Mouse (Mus musculus): ENCODE measurements at regions not wholly inside any gene's neighbourhood (a gene's known extent, or its start where the extent isn't known, plus 50 kb on each side); places are given as distances from the start of the nearest gene placed in this dataset.

- WGBS: 94% methylated on average over 4 of the region's 4 CpGs
- H3K4me1 ChIP-seq (ENCODE audit: control insufficient read depth, insufficient read depth, insufficient read length): no peaks in the 10 kb centered on the region
- TF ChIP-seq CTCF (IDR thresholded peaks at IDR 0.05; ENCODE audit: extremely low read depth, insufficient read depth, insufficient read length, insufficient replicate concordance) (no peak), POLR2A (IDR thresholded peaks at IDR 0.05; ENCODE audit: low read depth, low read length) (no peak)
- DNase-seq (ENCODE audit: low read depth in 1 of 2, low spot score in 2 of 2): no peak
- no peak overlapping the region for H3K27ac ChIP-seq (ENCODE audit: insufficient read depth, low read length)
- no peak overlapping the region for H3K4me3 ChIP-seq (ENCODE audit: extremely low read depth, insufficient read depth, insufficient read length)
- H3K36me3 ChIP-seq (ENCODE audit: control insufficient read depth, insufficient read depth, low read length): no peaks in the 10 kb centered on the region
- H3K27me3 ChIP-seq (ENCODE audit: control insufficient read depth, insufficient read depth, low read length): no peaks in the 10 kb centered on the region
Observed at GRCm38 (mm10) chr10:97211238-97211695, 268.1 kb upstream of the Dcn start.

- TF ChIP-seq POLR2A (IDR thresholded peaks at IDR 0.05; ENCODE audit: low read depth, low read length): no peak
- TF ChIP-seq CTCF (IDR thresholded peaks at IDR 0.05; ENCODE audit: extremely low read depth, insufficient read depth, insufficient read length, insufficient replicate concordance): no peak
- 87% methylated on average over 7 of the region's 7 CpGs for WGBS
Observed at GRCm38 (mm10) chr10:97211785-97212398, 267.5 kb upstream of the Dcn start.

GRCm38 (mm10) chr10:97219474-97219873, 259.9 kb upstream of the Dcn start:
- DNase-seq (ENCODE audit: low read depth in 1 of 2, low spot score in 2 of 2): no peak
- Histone ChIP-seq H3K36me3 (ENCODE audit: control insufficient read depth, insufficient read depth, low read length) (no peaks in the 10 kb centered on the region), H3K27me3 (ENCODE audit: control insufficient read depth, insufficient read depth, low read length) (no peaks in the 10 kb centered on the region; the same call in 1 of the 2 replicates), H3K4me3 (ENCODE audit: extremely low read depth, insufficient read depth, insufficient read length) (no peak overlapping the region), H3K27ac (ENCODE audit: insufficient read depth, low read length) (no peak overlapping the region), H3K4me1 (ENCODE audit: control insufficient read depth, insufficient read depth, insufficient read length) (no peaks in the 10 kb centered on the region)
- WGBS: 79% methylated on average over 3 of the region's 3 CpGs
- TF ChIP-seq CTCF (IDR thresholded peaks at IDR 0.05; ENCODE audit: extremely low read depth, insufficient read depth, insufficient read length, insufficient replicate concordance) (no peak), POLR2A (IDR thresholded peaks at IDR 0.05; ENCODE audit: low read depth, low read length) (no peak)

More at GRCm38 (mm10) chr10:97211785-97212398, 267.5 kb upstream of the Dcn start:
- Histone ChIP-seq H3K27ac (ENCODE audit: insufficient read depth, low read length) (no peak overlapping the region), H3K4me3 (ENCODE audit: extremely low read depth, insufficient read depth, insufficient read length) (no peak overlapping the region), H3K4me1 (ENCODE audit: control insufficient read depth, insufficient read depth, insufficient read length) (no peaks in the 10 kb centered on the region), H3K27me3 (ENCODE audit: control insufficient read depth, insufficient read depth, low read length) (no peaks in the 10 kb centered on the region; the same call in 1 of the 2 replicates), H3K36me3 (ENCODE audit: control insufficient read depth, insufficient read depth, low read length) (no peaks in the 10 kb centered on the region)
- DNase-seq (ENCODE audit: low read depth in 1 of 2, low spot score in 2 of 2): no peak

- H3K4me1 ChIP-seq (ENCODE audit: control insufficient read depth, insufficient read depth, insufficient read length): no peaks in the 10 kb centered on the region
- WGBS: 90% methylated on average over 3 of the region's 3 CpGs
- no peak for DNase-seq (ENCODE audit: low read depth in 1 of 2, low spot score in 2 of 2)
- H3K27ac ChIP-seq (ENCODE audit: insufficient read depth, low read length): no peak overlapping the region
- no peaks in the 10 kb centered on the region; the same call in 1 of the 2 replicates for H3K27me3 ChIP-seq (ENCODE audit: control insufficient read depth, insufficient read depth, low read length)
- H3K36me3 ChIP-seq (ENCODE audit: control insufficient read depth, insufficient read depth, low read length): no peaks in the 10 kb centered on the region
- no peak overlapping the region for H3K4me3 ChIP-seq (ENCODE audit: extremely low read depth, insufficient read depth, insufficient read length)
- no peak for TF ChIP-seq POLR2A (IDR thresholded peaks at IDR 0.05; ENCODE audit: low read depth, low read length)
- no peak for TF ChIP-seq CTCF (IDR thresholded peaks at IDR 0.05; ENCODE audit: extremely low read depth, insufficient read depth, insufficient read length, insufficient replicate concordance)
Observed at GRCm38 (mm10) chr10:97220431-97220830, 259.0 kb upstream of the Dcn start.

- no peak for TF ChIP-seq CTCF (IDR thresholded peaks at IDR 0.05; ENCODE audit: extremely low read depth, insufficient read depth, insufficient read length, insufficient replicate concordance)
- no peak for TF ChIP-seq POLR2A (IDR thresholded peaks at IDR 0.05; ENCODE audit: low read depth, low read length)
- no peak overlapping the region for H3K4me3 ChIP-seq (ENCODE audit: extremely low read depth, insufficient read depth, insufficient read length)
- WGBS: 86% methylated on average over 4 of the region's 4 CpGs
- no peak for DNase-seq (ENCODE audit: low read depth in 1 of 2, low spot score in 2 of 2)
- no peaks in the 10 kb centered on the region for H3K4me1 ChIP-seq (ENCODE audit: control insufficient read depth, insufficient read depth, insufficient read length)
- H3K27me3 ChIP-seq (ENCODE audit: control insufficient read depth, insufficient read depth, low read length): no peaks in the 10 kb centered on the region
- H3K27ac ChIP-seq (ENCODE audit: insufficient read depth, low read length): no peak overlapping the region
- no peaks in the 10 kb centered on the region for H3K36me3 ChIP-seq (ENCODE audit: control insufficient read depth, insufficient read depth, low read length)
Observed at GRCm38 (mm10) chr10:97235631-97236030, 243.8 kb upstream of the Dcn start.

- Histone ChIP-seq H3K27me3 (ENCODE audit: control insufficient read depth, insufficient read depth, low read length) (no peaks in the 10 kb centered on the region), H3K4me1 (ENCODE audit: control insufficient read depth, insufficient read depth, insufficient read length) (no peaks in the 10 kb centered on the region), H3K36me3 (ENCODE audit: control insufficient read depth, insufficient read depth, low read length) (no peaks in the 10 kb centered on the region), H3K27ac (ENCODE audit: insufficient read depth, low read length) (no peak overlapping the region), H3K4me3 (ENCODE audit: extremely low read depth, insufficient read depth, insufficient read length) (no peak overlapping the region)
- 53% methylated on average over 2 of the region's 2 CpGs for WGBS
- no peak for DNase-seq (ENCODE audit: low read depth in 1 of 2, low spot score in 2 of 2)
- no peak for TF ChIP-seq CTCF (IDR thresholded peaks at IDR 0.05; ENCODE audit: extremely low read depth, insufficient read depth, insufficient read length, insufficient replicate concordance)
- TF ChIP-seq POLR2A (IDR thresholded peaks at IDR 0.05; ENCODE audit: low read depth, low read length): no peak
Observed at GRCm38 (mm10) chr10:97241476-97241875, 237.9 kb upstream of the Dcn start.

GRCm38 (mm10) chr10:97245674-97246073, 233.7 kb upstream of the Dcn start:
- WGBS: 71% methylated on average over 3 of the region's 3 CpGs
- Histone ChIP-seq H3K27ac (ENCODE audit: insufficient read depth, low read length) (no peak overlapping the region), H3K27me3 (ENCODE audit: control insufficient read depth, insufficient read depth, low read length) (no peaks in the 10 kb centered on the region)

More at GRCm38 (mm10) chr10:97245674-97246073, 233.7 kb upstream of the Dcn start:
- DNase-seq (ENCODE audit: low read depth in 1 of 2, low spot score in 2 of 2): no peak
- no peak for TF ChIP-seq CTCF (IDR thresholded peaks at IDR 0.05; ENCODE audit: extremely low read depth, insufficient read depth, insufficient read length, insufficient replicate concordance)
- TF ChIP-seq POLR2A (IDR thresholded peaks at IDR 0.05; ENCODE audit: low read depth, low read length): no peak
- Histone ChIP-seq H3K4me3 (ENCODE audit: extremely low read depth, insufficient read depth, insufficient read length) (no peak overlapping the region), H3K36me3 (ENCODE audit: control insufficient read depth, insufficient read depth, low read length) (no peaks in the 10 kb centered on the region), H3K4me1 (ENCODE audit: control insufficient read depth, insufficient read depth, insufficient read length) (no peaks in the 10 kb centered on the region)
